Mouse (Mus musculus): Measurements from ENCODE around the gene Zfp142.
A peak's percentile ranks its signal among the peaks of the same experiment; 100 is the strongest.

The Zfp142 gene

DNA sequence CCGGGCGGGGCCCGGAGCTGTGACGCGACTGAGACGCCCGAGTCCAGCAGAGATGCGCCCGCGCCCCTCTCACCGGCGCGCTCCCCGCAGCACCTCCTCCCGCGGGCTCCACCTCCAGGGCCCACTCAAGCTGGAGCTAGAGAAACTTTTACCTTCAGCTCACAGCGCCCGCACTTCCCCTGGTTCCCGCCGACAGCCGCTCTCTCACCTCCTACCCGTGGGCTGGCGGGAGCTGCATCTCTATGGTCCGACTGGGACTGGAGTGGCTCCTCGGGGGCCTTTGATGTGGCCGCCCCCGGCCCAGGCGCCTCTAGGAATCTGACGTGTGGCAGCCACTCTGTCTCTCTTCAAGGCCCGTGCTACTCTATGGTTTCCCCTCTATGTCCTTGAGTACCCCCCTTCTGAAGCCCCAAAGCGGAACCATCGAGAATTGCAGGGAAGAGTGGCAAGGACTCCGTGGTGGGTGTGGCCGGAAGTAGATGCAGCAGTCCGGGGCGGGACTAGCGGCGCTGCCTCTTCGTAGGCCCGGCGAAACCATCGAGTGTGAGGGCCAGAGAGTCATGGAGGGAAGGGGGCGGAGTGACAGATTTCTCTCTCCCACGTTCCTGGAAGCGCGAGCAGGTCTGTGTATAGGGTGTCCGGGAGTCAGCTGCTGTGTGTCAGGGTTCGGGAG is at the start of gene Zfp142, which contains the start of gene Bcs1l:
Gene Zfp142, minus strand, starts transcription at position 474 of the 673 bp plus-strand sequence.
Gene Bcs1l, plus strand, starts transcription at position 517 of the 673 bp plus-strand sequence.
- DNase-seq (ENCODE audit: low spot score), result peak; percentile 99

DNA sequence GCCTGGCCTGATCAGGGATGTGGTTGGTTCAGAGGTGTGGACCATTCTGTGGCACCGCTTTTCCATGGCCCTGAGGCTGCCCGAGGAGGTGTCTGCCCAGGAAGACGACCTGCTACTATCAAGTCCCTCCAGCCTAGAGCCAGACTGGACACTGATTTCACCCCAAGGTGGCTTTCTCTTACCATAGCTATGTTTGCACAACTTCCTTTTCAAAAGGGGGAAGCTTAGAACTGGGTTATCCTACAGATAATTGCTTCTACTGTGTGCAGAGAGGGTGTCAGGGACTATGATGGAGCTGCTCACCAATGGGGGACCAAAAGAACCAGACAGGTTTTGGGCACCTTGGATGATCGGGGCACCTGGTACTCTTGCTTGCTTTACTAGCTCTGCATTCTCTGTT is 44.7 kb upstream of the Zfp142 start:
- DNase-seq (ENCODE audit: low spot score), result no peak

DNA sequence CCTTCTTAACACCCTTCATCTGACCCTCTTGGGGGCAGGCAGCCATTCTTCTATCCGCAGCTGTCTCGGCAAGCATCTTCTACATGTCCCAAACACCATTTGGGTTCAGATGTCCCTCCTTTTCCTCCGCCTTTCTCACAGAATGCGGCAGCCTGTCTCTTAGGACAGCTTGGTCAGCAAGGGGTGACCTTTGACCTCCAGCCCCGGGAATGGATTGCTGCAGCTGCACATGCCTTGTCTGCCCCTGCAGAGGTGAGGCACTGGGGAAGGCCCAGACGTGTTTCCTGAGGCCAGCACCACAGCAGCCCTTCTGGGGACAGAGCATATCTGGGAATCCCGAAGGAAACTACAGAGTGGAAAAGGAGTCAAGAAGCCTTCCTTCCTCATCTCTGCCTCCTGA is 40.0 kb upstream of the Zfp142 start:
- DNase-seq (ENCODE audit: low spot score), result no peak

DNA sequence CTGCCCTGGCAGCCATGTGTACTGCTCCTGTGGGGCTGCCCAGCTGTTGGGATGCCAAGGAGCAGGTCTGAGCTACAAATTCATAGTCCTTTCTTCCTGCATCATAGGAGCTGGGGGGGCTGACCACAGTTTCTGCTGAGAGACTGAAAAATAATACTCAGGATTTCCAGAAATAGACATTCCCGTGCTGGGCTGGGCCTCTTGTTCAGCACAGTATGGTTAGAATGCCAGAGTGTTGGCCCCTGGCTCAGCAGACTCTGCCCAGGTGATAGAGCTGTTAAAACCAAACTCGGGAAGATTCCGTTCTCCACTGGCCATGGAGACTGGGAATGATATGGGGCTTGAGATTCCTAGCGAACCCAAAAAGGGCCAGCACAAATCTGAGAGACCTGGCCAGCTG is 38.0 kb upstream of the Zfp142 start:
- DNase-seq (ENCODE audit: low spot score), result no peak

DNA sequence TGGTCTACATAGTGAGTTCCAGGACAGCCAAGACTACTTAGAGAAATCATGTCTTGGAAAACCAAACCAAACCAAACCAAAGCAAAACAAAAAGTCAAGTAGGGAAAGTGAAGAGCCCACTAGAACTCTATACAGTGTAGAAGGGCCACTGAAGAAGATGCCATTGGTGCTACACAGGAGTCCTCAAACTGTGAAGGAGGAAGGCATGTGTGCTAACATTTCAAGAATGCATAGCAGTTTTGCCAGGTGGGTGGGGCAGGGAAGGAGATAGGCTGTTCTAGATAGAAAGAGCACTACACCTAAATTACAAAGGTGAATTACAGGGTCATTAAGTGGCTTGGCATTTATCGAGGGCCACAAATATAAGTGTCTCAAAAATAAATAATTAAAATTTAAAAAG is 36.1 kb upstream of the Zfp142 start:
- DNase-seq (ENCODE audit: low spot score), result no peak

DNA sequence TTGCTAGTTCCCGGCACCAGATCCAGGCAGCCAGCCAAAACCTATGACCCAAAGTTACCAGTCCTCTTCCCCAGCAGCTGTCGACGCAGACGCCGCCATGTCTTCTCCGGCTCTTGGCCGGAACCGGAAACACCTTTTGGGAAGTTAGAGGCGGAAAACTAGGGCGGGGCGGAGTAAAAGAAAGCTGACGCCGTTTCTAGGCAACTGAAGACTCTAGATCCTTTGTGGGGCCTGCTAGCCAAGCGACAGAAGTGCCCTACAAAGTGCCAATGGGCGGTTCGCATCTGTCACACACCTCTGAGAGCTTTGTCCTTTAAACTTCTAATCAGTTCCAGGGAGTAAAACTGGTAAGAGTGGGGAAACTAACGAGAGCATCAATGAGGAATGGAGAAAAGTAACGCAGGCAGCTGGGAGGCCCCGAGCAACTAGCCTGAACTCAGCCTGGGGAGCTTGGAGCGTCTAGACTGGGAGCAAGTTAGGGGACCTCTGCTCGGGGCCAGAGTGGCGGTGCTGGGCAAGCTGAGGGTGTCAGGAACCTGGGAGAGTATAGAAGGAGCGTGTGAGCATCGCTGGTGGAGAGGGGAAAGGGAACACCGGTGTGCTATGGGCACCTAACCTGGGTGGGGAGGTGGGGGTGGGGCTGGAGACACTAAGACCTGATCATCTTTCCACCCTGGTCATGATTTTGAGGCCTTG is 13.4 kb upstream of the Zfp142 start, which contains the start of the genes Rnf25 and Stk36:
Gene Rnf25, minus strand, starts transcription at position 131 of the 696 bp plus-strand sequence.
Gene Stk36, plus strand, starts transcription at position 179 of the 696 bp plus-strand sequence.
- peak; percentile 91 for DNase-seq (ENCODE audit: low spot score)

DNA sequence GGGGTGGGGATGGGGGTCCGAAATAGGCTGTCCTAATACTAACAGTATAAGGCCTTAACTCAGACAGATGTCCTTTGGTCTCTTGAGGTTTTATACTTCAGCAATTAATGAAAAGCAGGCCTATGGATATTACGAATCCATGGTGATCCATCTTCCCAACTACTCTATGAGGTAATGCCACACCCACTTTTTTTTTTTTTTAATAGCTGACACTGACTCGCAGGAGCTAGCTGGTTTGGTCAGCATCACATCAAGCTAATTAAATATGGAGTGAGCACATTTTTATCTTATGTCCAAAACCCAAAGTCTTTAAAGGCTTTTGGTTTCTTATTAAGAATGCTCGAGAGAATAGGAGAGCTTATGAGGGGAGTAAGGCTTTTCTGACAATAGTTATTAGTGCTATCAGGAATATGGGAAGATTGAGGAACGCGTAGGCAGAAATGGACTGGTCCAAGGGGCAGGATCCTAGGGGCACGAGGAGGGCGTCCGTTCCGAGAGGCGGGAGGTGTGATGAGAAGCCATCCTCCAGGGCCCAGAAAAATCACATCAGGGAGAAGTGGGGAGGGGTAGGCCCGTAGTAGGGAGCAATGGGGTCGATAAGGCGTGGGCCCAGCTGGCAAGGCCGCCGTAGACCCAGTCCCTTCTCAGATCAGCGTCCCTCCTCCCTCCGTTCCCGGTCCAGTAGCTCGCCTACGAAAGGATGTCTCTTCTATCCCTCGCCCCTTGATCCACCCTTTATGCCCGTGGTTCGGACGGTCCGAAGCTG is 12.6 kb upstream of the Zfp142 start:
- DNase-seq (ENCODE audit: low spot score), result no peak

DNA sequence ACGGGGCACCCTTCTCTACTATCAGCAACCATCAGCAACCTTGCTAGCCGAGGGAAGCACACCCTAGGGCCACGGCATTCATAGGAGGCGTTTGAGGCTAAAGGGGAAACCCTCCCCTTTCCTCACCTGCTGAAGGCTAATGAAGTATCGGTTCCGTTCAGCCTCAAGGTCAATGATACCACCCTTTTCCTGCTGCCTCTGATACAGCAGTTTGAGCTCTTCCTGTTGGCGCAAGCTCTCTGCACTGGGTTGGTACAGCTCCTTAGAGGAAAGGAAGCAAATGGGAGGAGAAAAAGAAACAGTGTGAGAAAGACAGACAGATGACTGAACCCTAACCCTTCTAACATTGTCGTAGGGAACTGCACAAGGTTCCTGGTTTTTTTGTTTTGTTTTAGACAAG is 6.4 kb upstream of the Zfp142 start:
- DNase-seq (ENCODE audit: low spot score), result no peak

DNA sequence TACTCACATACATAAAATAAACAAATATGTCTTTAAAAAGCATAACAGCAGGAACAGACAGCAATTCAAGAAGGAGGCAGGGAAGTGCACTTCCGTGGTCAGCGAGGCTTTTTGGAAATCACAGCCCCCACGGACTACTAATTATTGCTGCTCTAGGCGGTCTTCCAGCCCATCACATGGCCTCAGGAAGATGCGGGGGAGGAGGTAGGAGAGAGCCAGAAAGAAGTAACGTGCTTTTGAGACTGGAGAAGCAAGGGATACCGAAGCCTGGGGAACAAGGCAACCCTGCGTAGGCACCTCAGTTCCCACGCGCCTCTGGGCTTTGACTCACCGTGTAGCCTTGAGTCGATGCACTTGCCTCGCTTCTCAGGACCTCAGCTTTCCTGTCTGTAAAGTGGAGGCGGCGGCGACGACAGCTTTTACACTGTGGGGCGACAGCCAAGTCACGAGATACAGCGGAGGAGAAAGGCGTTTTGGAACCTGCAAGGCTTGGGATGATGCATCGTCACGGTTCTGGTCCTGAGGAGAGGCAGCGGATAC is 743 bp downstream of the Zfp142 start:
- DNase-seq (ENCODE audit: low spot score), result no peak

DNA sequence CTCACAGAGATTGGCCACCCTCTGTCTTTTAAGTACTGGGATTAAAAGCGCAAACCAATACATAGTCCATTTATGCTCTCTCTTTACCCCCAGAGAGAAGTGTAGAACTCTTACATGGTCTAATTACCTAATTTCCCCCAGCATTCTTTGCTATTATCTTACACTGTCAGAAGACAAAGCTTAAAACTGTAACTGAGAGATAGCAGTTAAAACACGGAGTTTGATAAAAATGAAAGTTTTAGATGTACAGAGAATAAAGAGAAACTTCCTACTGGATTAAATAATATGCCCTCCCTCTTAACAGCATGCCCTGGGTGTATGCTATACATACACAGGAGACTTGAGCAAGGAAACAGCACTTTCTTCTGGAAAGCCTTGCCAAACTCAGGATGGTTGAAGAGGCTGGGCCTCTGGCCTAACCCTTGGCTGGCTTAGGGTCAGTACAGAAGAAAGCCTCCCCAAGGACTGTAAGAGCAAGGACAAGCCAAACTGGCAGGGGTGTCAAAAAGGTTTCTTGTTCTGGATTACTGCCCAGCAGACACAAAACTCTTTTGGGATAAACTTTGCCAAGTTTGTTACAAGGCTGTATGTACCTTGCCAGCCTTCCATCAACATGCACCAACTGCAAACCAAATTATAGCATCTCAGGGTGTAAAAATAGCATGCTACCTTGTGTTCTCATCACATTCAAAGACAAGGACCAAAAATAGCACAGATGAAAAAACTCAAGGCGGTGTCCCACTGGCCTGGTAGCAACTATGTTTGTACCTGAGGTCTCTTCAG is 3.2 kb downstream of the Zfp142 start:
- peak; percentile 57 for DNase-seq (ENCODE audit: low spot score)

DNA sequence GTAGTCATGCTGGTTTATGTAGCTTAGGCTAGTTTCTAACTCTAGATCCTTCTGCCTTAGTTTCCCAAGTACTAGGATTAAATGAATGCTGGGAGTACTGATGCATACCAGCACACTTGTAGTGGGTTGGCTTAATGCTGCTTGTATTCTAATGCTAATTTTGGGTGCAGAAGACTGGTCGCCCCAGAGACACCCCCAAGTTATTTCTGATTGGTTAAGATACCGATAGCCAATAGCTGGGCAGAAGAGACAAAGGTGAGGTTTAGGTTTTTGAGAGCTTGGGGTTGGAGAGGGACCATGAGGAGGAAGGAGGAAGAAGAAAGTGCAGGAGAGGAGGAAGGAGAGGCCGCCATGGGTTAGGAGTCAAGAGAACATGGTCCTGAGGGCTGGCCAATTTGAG is 5.4 kb downstream of the Zfp142 start:
- no peak for DNase-seq (ENCODE audit: low spot score)

DNA sequence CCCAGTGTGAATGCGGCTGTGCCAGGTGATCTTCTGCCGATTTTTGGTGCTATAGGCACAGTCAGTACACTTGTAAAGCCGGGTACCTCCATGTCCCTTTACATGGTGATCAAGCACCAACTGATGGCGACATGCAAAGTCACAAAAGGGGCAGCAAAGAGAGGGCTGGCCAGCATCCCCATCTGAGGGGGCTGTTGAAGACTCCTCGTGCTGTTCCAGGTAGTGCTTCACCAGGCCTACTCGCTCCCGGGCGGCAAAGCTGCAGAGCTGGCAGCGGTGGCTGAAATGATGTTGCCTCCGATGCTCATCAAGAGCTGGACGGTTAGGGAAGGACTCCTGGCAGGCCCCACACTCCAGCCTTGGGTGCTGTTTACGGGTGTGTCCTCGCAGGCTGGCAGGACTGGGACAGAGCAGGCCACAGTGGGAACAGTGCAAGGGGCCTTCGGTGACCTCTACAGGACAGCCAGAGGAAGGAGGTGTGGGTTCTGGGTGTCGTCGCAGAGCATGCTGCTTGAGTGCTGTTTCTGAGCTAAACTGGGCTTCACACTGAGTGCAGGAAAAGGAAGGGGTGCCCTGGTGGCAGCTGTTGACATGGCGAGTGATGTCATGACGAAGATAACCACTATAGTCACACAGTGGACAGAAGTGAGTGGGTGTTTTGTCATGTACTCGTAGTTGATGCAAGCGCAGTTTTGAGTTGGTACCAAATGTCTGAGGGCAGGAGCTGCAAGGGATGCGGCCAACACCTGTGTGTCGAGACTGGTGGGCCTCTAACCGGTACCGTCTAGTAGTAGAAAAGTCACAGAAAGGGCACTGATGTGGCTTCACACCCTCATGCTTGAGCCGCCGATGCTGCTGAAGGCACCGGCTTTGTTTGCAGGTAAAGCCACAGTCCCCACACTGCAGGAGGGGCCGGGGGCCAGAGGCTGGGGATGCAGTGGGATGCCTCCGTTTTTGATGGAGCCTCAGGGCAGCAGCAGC is 18.0 kb downstream of the Zfp142 start:
- no peak for DNase-seq (ENCODE audit: low spot score)

DNA sequence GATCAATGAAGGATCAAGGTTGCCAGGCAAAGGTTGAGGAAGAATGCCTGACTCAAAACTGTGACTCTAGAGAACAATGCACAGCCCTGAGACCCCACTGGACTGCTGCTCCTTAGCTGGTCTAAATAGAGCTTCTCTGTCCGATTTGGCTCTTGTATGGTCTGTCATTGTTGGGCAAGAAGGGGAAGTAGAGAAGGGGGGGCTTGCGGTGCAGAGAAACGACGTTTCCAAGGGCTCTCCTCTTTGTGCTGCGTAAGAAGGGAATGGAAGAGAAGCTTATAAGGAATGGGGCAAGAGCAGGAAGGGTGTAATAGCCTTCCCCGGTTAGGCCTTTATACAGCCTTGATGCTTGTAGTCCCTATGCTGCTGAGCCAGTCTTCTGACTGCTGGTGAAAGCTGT is 22.2 kb downstream of the Zfp142 start:
- no peak for DNase-seq (ENCODE audit: low spot score)

DNA sequence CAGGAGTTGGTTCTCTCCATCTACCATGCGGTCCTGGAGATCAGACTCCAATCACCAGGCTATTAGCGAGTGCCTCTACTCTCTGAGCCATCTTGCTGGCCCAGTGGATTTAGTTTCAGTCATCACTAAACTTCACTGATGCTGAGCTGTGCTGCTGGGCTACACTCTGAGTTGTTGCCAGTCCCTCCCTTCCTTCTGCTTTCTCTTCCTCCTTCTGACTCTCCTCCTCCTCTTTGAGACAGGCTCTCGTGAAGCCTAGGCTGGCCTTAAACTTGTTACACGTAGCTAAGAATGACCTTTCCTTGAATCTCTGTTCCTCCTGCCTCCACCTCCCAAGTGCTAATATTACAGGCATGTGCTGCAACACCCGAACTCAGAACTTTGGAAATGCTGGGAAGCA is 29.0 kb downstream of the Zfp142 start:
- DNase-seq (ENCODE audit: low spot score), result no peak

DNA sequence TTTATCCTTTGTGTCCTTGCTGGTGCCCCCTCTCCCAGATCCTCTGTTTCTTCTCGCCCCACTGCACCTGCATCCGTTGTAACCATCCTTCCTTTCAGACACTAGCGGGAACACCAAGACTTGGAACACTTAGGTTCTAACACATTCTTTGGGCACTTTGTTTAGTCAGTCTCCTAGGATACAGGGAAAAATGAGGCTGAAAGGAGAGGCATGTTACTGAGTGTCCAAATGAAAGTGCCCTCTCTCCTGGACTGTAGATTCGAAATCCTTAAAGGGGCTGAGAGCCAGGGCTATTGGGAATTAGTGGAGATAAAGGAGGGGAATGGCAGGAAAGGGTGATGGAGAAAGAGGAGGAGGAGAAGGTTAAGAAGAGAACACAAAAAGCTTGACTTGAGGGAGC is 43.9 kb downstream of the Zfp142 start, which contains the start of gene Usp37:
Gene Usp37, minus strand, starts transcription at position 101 of the 400 bp plus-strand sequence.
- no peak for DNase-seq (ENCODE audit: low spot score)

DNA sequence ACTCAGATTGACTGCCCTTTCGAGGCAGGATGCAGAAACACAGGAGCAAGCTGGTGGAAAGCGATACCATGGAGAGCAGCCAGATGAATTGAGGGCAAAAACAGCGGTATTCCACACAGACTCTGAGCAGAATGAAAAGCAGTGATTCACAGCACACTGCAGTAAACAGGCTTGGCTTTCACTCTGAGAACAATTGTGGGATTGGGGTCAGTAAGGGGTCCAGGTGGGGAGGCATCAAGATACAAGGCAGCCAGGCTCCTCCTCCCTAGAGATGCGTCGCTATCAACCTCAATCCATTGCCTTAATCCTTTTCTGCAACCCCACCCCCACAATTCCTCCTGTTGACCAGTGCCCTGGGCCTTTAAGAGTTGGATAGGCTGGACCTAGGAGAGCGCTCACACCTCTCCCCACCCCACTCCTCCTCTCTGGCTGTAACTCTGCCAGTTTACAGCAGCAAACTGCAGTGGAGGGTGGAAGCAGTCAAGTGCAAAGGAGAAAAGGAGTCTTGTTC is 45.5 kb downstream of the Zfp142 start, which contains the start of gene Plcd4:
Gene Plcd4, plus strand, starts transcription at position 438 of the 511 bp plus-strand sequence.
- DNase-seq (ENCODE audit: low spot score), result peak; percentile 43

DNA sequence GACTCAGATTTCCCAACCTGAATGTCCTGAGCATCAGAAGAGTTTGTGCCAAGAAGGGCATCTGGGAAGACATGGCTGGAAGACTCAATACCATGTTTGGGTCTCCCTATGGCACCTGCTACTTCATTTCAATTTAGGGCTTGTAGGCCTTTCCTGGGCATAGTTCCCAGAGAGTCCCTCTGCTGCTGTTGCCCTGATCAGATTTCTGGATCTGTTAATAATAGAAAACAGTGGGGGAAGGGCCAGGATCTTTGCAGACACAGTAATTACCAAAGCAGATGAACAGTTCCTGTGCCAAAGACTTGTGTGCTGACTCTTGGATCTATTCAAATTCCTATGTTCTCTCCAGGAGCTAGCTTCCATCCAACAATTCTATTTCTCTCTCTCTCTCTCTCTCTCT is 49.4 kb downstream of the Zfp142 start:
- peak; percentile 17 for DNase-seq (ENCODE audit: low spot score)

DNA sequence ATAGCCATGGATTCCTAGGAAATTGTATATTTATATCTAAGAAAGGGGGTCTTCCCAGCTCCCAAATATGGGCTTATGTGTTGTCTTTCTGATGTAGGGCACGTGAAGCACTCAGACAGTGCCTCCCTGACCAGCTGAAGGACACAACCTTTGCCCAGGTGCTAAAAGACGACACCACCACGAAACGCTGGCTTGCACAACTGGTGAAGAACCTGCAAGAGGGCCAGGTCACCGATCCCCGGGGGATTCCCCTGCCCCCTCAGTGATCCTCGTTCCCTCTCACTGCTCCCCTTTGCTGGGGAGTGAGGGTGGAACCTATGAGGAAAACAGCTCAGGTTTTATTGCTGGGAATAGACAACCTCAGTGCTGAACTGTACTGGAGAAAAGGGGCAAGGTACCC is 59.5 kb downstream of the Zfp142 start:
- no peak for DNase-seq (ENCODE audit: low spot score)

DNA sequence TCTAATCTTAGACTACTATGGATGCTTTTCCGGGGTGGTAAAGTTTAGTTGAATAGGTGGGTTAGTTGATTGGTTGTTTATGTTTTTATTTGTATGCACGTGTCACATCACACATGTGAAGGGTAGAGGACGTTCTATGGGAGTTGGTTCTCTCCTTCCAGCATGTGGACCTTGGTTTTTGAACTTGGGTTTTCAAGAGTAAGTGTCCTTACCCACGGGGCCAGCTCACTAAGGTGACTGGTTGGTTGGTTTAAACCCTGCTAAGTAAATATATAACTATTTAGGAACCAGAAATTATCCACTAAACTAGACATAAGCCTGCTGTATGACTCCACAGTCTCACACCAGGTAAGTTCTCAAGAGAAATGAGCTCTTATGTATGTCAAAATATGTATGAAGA is 63.3 kb downstream of the Zfp142 start:
- DNase-seq (ENCODE audit: low spot score), result no peak

DNA sequence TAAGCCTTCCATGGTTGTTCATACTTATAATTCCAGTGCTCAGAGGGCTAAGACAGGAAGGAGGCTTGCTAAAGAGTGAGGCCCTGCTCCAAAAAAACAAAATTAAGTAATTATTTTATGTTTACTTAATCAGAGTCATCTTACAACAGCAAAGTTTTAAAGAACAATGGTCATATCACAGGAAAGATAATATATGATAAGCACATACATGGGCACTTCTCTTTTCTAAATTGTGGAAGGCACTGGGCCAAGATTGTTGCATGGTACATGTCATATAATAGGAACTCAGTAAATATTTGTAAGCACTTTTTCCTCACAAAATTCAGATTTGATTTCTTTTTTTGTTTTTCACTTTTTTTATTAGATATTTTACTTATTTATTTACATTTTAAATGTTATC is 68.2 kb downstream of the Zfp142 start:
- DNase-seq (ENCODE audit: low spot score), result no peak
